Mouse (Mus musculus): ENCODE measurements at regions not wholly inside any gene's neighbourhood (a gene's known extent, or its start where the extent isn't known, plus 50 kb on each side); places are given as distances from the start of the nearest gene placed in this dataset.

- TF ChIP-seq POLR2A (IDR thresholded peaks at IDR 0.05; ENCODE audit: borderline replicate concordance, extremely low read depth, insufficient read depth, insufficient read length, poor library complexity, severe bottlenecking): no peak
- no peak for TF ChIP-seq CTCF (IDR thresholded peaks at IDR 0.05; ENCODE audit: borderline replicate concordance, extremely low read depth, insufficient read depth, insufficient read length)
Measured at GRCm38 (mm10) chr2:166228356-166228755, 72.9 kb upstream of the Sulf2 start.

Measured in brain, embryonic 14.5 days (tissue).